Mouse (Mus musculus) intestine, embryonic 14.5 days (tissue): ENCODE results near the gene Hoxb6. TPM values are rescaled to one million over a fixed set of nuclear protein-coding genes. Genes with fewer than 3 reads are reported as not detected.

ENCODE experiments used
- ATAC-seq: fragments of 200-750 bp; cut with Nextera tagmentation; replicated peaks from 2 replicates; pipeline ENCODE4 v1.8.0; 2017; ENCODE audit warnings: low read depth, moderate number of reproducible peaks, moderate TSS enrichment, moderate library complexity; ENCODE audit not compliant: low FRiP score, low TSS enrichment
- DNase-seq: peaks from one replicate; pipeline ENCODE4 v3.0.0-alpha.2; 2018; ENCODE audit warnings: low spot score
- H3K27ac ChIP-seq: fragments of 300-500 bp; sonication (generic); 2 replicates; pipeline ENCODE4 v1.5.1; 2014; ENCODE audit warnings: low read depth, mild to moderate bottlenecking, control low read depth
- H3K27me3 ChIP-seq: fragments of 300-500 bp; sonication (generic); replicated peaks from 2 replicates; pipeline ENCODE4 v1.6.1; 2014; ENCODE audit warnings: low read length, control low read depth; ENCODE audit not compliant: control insufficient read depth, insufficient read depth
- H3K36me3 ChIP-seq: fragments of 300-500 bp; sonication (generic); 2 replicates; pipeline ENCODE4 v1.6.1; 2014; ENCODE audit warnings: low read length, control low read depth; ENCODE audit not compliant: control insufficient read depth, insufficient read depth
- H3K4me1 ChIP-seq: fragments of 300-500 bp; sonication (generic); replicated peaks from 2 replicates; pipeline ENCODE4 v1.6.1; 2014; ENCODE audit warnings: low read length, control low read depth, mixed read lengths; ENCODE audit not compliant: control insufficient read depth, insufficient read depth
- H3K4me2 ChIP-seq: fragments of 300-500 bp; sonication (generic); 2 replicates; pipeline ENCODE4 v1.6.1; 2014; ENCODE audit warnings: low read length
- H3K4me3 ChIP-seq: fragments of 300-500 bp; sonication (generic); 2 replicates; pipeline ENCODE4 v1.5.1; 2014; ENCODE audit warnings: low read depth, low read length, control low read depth, mixed read lengths
- H3K9ac ChIP-seq: fragments of 300-500 bp; sonication (generic); 2 replicates; pipeline ENCODE4 v1.6.1; 2014; ENCODE audit warnings: mild to moderate bottlenecking, low read length
- H3K9me3 ChIP-seq: fragments of 300-500 bp; sonication (generic); 2 replicates; pipeline ENCODE4 v1.6.1; 2016; ENCODE audit warnings: low read length, control low read depth; ENCODE audit not compliant: control insufficient read depth
- WGBS: fragments of 180-500 bp; shearing (Covaris S2); extraction: QIAGEN DNeasy Blood & Tissue Kit; methylation state at CpG from one replicate; pipeline ENCODE4 v1.1.7; 2014; 5-methylcytosine and 5-hydroxymethylcytosine counted together
- polyA plus RNA-seq: library from polyadenylated mRNA; unstranded; fragments of >200 nt; fragmentation: Nextera tagmentation; extraction: Ambion mirVana; gene quantifications from 2 replicates; pipeline ENCODE4 v1.2.1, GENCODE M21; 2014

The Hoxb6 gene
- polyA plus RNA-seq, 1 experiment from 2014 or later: 18.1 TPM

DNA sequence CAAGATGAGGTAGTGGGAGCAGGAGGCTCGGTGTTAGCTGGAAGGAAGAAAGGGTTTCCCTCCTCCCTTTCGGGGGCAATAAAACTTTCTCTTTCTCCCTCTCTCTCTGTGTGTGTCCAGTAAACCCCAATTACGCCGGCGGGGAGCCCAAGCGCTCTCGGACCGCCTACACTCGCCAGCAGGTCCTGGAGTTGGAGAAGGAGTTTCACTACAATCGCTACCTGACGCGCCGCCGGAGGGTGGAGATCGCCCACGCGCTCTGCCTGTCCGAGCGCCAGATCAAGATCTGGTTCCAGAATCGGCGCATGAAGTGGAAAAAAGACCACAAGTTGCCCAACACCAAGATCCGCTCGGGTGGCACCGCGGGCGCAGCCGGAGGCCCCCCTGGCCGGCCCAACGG lies 27.6 kb downstream of the Hoxb6 start:
- peak overlapping the region; percentile 96 for H3K9ac ChIP-seq
- peak overlapping the region; percentile 69 for H3K4me3 ChIP-seq
- H3K27ac ChIP-seq: peak overlapping the region; percentile 99
- peaks cover 16% of the 10 kb centered on the region; the same call in 1 of the 2 replicates for H3K36me3 ChIP-seq
- H3K4me2 ChIP-seq: peak overlapping the region; percentile 89
- no peaks in the 10 kb centered on the region for H3K9me3 ChIP-seq
- H3K27me3 ChIP-seq: no peaks in the 10 kb centered on the region
- DNase-seq (peak; percentile 81), ATAC-seq (no peak)
- 0% methylated on average over 29 of the region's 29 CpGs for WGBS
- peaks cover 36% of the 10 kb centered on the region for H3K4me1 ChIP-seq

DNA sequence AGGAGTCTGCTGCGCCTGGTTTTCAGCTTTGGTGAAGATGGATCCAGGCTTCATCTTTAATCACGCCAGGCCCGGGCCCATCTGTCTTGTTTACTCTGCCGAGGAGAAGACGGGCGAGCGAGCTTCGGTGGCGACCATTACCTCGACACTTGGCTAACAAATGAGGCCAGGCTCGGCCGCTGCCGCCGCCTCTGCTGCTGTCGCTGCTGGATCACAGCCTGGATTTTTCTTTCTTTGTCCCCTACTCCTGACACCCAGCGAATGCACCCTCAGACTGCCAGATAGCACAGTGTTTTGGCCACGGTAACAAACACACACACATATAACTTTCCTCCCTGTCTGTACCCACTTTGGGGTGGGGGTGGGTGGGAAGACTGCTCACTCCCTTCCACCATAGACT lies 28.4 kb downstream of the Hoxb6 start:
- Histone ChIP-seq H3K27me3 (no peaks in the 10 kb centered on the region), H3K9ac (peak overlapping the region; percentile 96), H3K4me3 (peak overlapping the region; percentile 69), H3K4me1 (peaks cover 36% of the 10 kb centered on the region), H3K4me2 (peak overlapping the region; percentile 89), H3K36me3 (peaks cover 16% of the 10 kb centered on the region; the same call in 1 of the 2 replicates), H3K27ac (peak overlapping the region; percentile 99), H3K9me3 (no peaks in the 10 kb centered on the region)
- ATAC-seq: no peak
- 11% methylated on average over 17 of the region's 17 CpGs for WGBS
- DNase-seq: no peak

DNA sequence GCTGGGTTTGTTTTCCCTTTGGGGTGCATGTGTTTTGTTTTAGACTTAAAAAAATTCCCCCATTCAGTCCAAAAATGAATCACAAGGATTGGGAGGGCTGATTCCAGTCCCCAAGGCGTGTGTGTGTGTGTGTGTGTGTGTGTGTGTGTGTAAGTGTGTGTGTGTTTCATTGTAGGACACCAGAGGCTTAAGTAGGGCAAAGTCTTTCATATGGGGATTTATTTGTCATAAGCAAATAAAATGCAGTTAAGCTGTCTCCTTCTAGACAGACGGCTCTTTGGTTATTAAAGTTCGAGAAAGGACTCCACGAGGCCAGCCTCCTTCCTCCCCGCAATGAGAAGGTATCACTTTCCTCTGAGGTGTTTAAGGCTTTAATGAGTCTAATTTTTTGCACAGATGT lies 29.6 kb downstream of the Hoxb6 start:
- no peaks in the 10 kb centered on the region for H3K9me3 ChIP-seq
- 18% methylated on average over 5 of the region's 5 CpGs for WGBS
- peaks cover 16% of the 10 kb centered on the region; the same call in 1 of the 2 replicates for H3K36me3 ChIP-seq
- ATAC-seq (no peak), DNase-seq (no peak)
- H3K27me3 ChIP-seq: no peaks in the 10 kb centered on the region
- peak overlapping the region; percentile 99 for H3K27ac ChIP-seq
- H3K4me1 ChIP-seq: peaks cover 24% of the 10 kb centered on the region
- peak overlapping the region; percentile 69 for H3K4me3 ChIP-seq
- H3K9ac ChIP-seq: peak overlapping the region; percentile 96
- peak overlapping the region; percentile 89 for H3K4me2 ChIP-seq

DNA sequence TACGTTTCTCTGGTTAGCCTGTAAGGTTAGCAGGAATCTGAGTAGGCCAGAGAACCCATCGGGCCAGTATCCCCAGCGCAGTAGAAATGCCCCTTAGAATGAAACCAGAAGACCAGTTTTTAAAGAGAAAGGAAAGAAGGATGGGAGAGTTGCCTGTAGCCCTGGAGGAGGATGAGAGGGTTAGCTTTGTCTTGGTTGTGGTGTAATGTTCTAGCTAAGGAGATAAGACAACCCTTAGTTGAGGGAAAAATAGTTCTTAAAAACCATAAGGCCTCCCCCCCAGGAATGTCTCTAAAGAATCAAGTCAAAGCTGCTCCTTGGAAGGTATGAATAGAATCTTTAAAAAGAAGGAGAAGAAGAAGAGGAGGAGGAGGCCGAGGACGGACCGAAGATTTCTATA lies 30.5 kb downstream of the Hoxb6 start:
- no peaks in the 10 kb centered on the region for H3K27me3 ChIP-seq
- H3K9me3 ChIP-seq: no peaks in the 10 kb centered on the region
- WGBS: 28% methylated on average over 6 of the region's 6 CpGs
- H3K9ac ChIP-seq: peak overlapping the region; percentile 96
- DNase-seq (no peak), ATAC-seq (no peak)
- H3K4me2 ChIP-seq: peak overlapping the region; percentile 89
- H3K36me3 ChIP-seq: peaks cover 16% of the 10 kb centered on the region; the same call in 1 of the 2 replicates
- H3K4me3 ChIP-seq: peak overlapping the region; percentile 69
- peaks cover 24% of the 10 kb centered on the region for H3K4me1 ChIP-seq
- peak overlapping the region; percentile 99 for H3K27ac ChIP-seq

DNA sequence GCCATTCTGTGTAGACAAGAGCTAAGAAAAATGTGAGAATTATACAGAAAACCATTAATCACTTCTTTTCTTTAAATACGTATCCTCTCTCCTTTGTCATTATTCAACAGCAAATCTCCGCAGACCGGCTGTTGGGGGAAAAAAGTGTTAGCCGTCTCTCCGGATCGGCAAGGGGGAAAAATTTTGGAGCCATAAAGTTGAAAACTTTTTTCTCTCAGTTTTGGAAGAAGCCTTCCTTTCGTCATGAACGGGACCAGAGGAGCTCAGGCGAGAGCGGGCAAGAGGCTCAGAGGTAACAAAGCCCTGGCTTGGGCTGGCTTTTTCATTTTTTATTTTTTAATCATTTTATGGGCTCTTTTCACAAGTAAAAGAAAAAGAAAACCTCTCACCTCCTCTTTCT lies 30.9 kb downstream of the Hoxb6 start, which contains the start of gene Hoxb3:
TSS of gene Hoxb3 (plus strand) at position 173 of the 400 bp plus-strand sequence.
- no peak for ATAC-seq
- H3K9me3 ChIP-seq: no peaks in the 10 kb centered on the region
- no peaks in the 10 kb centered on the region for H3K27me3 ChIP-seq
- peaks cover 16% of the 10 kb centered on the region; the same call in 1 of the 2 replicates for H3K36me3 ChIP-seq
- peak; percentile 63 for DNase-seq
- peak within 1 kb of the TSS; percentile 96 for H3K9ac ChIP-seq
- peaks cover 24% of the 10 kb centered on the region for H3K4me1 ChIP-seq
- H3K4me2 ChIP-seq: peak within 1 kb of the TSS; percentile 89
- 21% methylated on average over 10 of the region's 10 CpGs for WGBS
- peak within 1 kb of the TSS; percentile 69 for H3K4me3 ChIP-seq
- H3K27ac ChIP-seq: peak within 1 kb of the TSS; percentile 99

DNA sequence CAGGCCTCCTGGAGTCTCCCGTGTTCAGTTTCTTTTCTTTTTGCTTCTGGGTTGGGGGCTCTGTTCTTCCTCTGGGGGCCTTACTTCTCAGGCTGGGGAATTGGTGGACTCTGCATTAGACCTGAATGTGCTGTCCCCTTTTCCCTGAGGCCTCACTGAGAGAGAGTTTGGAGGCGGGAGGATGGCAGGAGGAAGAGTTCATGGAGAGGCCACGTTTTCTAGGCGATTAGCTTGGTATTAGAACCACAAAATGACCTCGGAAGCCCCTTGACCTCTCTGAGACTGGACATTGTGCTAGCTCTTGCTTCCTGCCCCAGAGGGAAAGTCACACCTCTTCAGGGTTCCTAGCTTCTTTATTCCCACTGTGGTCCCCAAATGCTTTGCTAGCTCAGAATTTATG lies 31.8 kb downstream of the Hoxb6 start:
- H3K27ac ChIP-seq: peak overlapping the region; percentile 99
- no peaks in the 10 kb centered on the region for H3K9me3 ChIP-seq
- H3K4me2 ChIP-seq: peak overlapping the region; percentile 89
- 21% methylated on average over 5 of the region's 5 CpGs for WGBS
- DNase-seq (peak; percentile 68), ATAC-seq (no peak)
- no peaks in the 10 kb centered on the region for H3K27me3 ChIP-seq
- peak overlapping the region; percentile 69 for H3K4me3 ChIP-seq
- peaks cover 16% of the 10 kb centered on the region; the same call in 1 of the 2 replicates for H3K36me3 ChIP-seq
- peaks cover 30% of the 10 kb centered on the region for H3K4me1 ChIP-seq
- H3K9ac ChIP-seq: peak overlapping the region; percentile 96

DNA sequence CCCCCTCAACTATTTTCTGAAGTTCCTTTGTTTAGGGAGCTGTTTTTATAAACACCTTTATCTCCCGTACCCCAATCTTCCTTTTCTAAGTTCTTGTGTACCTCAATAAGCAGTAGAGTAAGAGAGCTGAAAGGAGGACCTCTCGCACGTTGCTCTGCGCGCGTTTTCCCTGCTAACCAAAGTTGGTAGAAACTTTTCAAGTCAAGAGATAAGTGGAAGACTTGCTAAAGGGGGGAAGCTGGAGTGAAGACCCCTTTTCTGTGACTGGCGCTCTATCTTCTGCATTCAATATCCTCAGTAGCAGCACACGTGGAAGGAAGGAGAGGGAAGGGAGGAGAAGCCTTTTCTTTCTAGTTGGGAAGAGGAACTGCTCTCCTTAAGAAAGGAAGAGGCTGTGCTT lies 32.7 kb downstream of the Hoxb6 start:
- H3K9ac ChIP-seq: peak overlapping the region; percentile 96
- peak overlapping the region; percentile 89 for H3K4me2 ChIP-seq
- DNase-seq: peak; percentile 70
- no peaks in the 10 kb centered on the region for H3K9me3 ChIP-seq
- no peak for ATAC-seq
- H3K27me3 ChIP-seq: no peaks in the 10 kb centered on the region
- 19% methylated on average over 8 of the region's 8 CpGs for WGBS
- H3K4me3 ChIP-seq: peak overlapping the region; percentile 69
- H3K4me1 ChIP-seq: peaks cover 38% of the 10 kb centered on the region
- peaks cover 16% of the 10 kb centered on the region; the same call in 1 of the 2 replicates for H3K36me3 ChIP-seq
- peak overlapping the region; percentile 99 for H3K27ac ChIP-seq

DNA sequence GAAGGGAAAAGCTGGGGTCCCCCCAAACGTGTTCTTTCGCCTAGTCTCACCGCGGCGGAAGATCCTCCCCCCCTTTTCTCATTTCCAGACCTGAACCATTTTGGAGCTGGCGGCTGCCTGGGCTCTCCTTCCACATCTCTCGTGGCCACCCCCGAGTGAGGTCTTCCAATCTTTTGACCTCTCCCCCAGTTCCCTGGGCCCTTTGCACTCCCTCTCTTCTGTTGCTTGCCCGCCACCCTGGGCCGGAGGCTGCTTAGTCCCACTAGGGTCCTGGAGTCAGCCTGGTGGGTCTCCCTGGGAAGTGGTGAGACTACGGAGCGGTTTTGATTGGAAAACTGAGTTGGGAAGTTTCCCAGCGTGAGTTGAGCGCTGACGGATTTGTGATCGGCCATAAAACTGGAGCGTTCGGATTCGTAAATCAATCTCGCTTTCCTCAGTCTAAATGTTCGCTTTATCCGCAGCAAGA lies 33.5 kb downstream of the Hoxb6 start:
- Histone ChIP-seq H3K36me3 (peaks cover 18% of the 10 kb centered on the region; the same call in 1 of the 2 replicates), H3K4me1 (peaks cover 46% of the 10 kb centered on the region)
- ATAC-seq: no peak

DNA sequence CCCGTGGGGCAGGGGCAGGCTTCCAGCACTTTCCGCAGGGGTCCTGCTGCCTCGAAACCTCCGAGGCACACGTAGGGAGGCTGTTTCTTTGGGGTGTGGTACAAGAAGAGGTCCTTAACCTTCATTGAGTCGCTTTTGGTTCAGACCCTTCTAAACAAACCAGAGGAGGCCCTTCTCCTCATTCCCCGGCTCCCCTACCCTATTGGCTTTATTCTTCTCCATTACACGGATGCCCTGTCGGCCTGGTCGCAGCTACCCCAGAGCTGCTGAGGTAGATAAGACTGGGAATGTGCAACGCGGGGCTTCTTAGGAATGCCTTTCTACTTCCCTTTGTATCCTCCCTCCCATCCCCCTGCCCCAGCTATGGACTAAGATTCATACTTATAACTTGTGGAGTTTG lies 34.4 kb downstream of the Hoxb6 start:
- H3K9me3 ChIP-seq: no peaks in the 10 kb centered on the region
- peak overlapping the region; percentile 99 for H3K27ac ChIP-seq
- H3K36me3 ChIP-seq: peaks cover 14% of the 10 kb centered on the region; the same call in 1 of the 2 replicates
- peak overlapping the region; percentile 69 for H3K4me3 ChIP-seq
- peak overlapping the region; percentile 96 for H3K9ac ChIP-seq
- H3K27me3 ChIP-seq: no peaks in the 10 kb centered on the region
- DNase-seq (peak; percentile 72), ATAC-seq (no peak)
- peaks cover 54% of the 10 kb centered on the region for H3K4me1 ChIP-seq
- peak overlapping the region; percentile 89 for H3K4me2 ChIP-seq
- WGBS: 23% methylated on average over 12 of the region's 12 CpGs

More for the DNA sequence above, 33.5 kb downstream of the Hoxb6 start:
- Histone ChIP-seq H3K4me2 (peak overlapping the region; percentile 89), H3K27ac (peak overlapping the region; percentile 99), H3K9ac (peak overlapping the region; percentile 96), H3K9me3 (no peaks in the 10 kb centered on the region), H3K27me3 (no peaks in the 10 kb centered on the region), H3K4me3 (peak overlapping the region; percentile 69)
- 12% methylated on average over 22 of the region's 22 CpGs for WGBS
- peak; percentile 83 for DNase-seq
